Mouse (Mus musculus): Measurements from ENCODE around the gene Tk1.

- TF ChIP-seq MAX (IDR thresholded peaks at IDR 0.05; ENCODE audit: low read depth) (no peak), POLR2A (IDR thresholded peaks at IDR 0.05; ENCODE audit: insufficient read length, low read depth) (no peak), USF1 (IDR thresholded peaks at IDR 0.05; ENCODE audit: low read depth) (no peak), E2F4 (IDR thresholded peaks at IDR 0.05; ENCODE audit: insufficient read depth) (no peak), POLR2AphosphoS2 (IDR thresholded peaks at IDR 0.05; ENCODE audit: insufficient read length, low read depth) (no peak), TCF3 (IDR thresholded peaks at IDR 0.05; ENCODE audit: insufficient read length, low read depth) (no peak), TCF12 (IDR thresholded peaks at IDR 0.05; ENCODE audit: insufficient read depth, poor library complexity, severe bottlenecking) (no peak)
Measured at GRCm38 (mm10) chr11:117826164-117826563, 272 bp upstream of the Tk1 start.
